In the genomic region with DNA sequence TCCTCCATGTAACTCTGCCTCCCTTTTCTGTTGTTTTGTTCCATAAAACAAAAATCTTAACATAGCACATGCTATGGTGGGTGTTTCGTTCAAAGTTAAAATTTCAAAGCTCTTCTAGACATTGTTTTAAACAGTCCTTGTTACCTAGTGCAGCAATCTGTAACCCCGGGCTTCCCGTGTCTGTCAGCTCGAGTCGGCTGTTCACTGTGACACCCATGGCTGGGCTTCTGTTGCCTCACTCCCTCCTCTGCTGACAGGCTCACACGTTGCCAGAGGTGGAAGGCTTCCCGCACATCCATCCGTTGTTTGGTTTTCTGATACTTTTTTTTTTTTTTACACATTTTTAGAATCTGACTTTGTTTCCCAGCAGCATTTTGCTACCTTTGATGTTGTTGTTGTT, we compare ENCODE assay signal across 23 mouse cellular contexts. TPM values are rescaled to one million over a fixed set of nuclear protein-coding genes. Genes with fewer than 3 reads are reported as not detected.
DNase-seq lines count a peak whose midpoint lies in the region; ATAC-seq and TF ChIP-seq lines count a peak whose summit lies in the region.
"Had no signal": no experiment of that assay in that cellular context is flagged by ENCODE, and none has a peak within 500 bp of the region (broad histone marks: within the 10 kb centered on the region; RNA-seq: fewer than 3 reads in every experiment).

No protein-coding gene starts in this region.

- peak; percentile 32 for ATAC-seq in Patski
- ATAC-seq: activated CD4-positive, CD25-positive, alpha-beta regulatory T cell, adult 4 months; CD4-positive, CD25-positive, alpha-beta regulatory T cell, adult 4 months had no signal

- POLR2A ChIA-PET in Patski (lab: Charles Lee), result interaction anchor here (0.7 to 1.1 kb wide), 4 partner anchors 9 to 316 kb away, joined by 3 to 6 read pairs (median 4); no protein-coding TSS in a partner anchor

- H3K4me1 ChIP-seq in heart, embryonic 10.5 days, result no peaks in the 10 kb centered on the region
- no peaks in the 10 kb centered on the region for H3K4me1 ChIP-seq in embryonic facial prominence, embryonic 10.5 days

- no peak overlapping the region for H3K27ac ChIP-seq in heart, embryonic 10.5 days
- no peak overlapping the region for H3K27ac ChIP-seq in embryonic facial prominence, embryonic 10.5 days (replicated peaks)

- peak; percentile 77 for DNase-seq in heart, adult 11 months
- DNase-seq in heart, adult 18-20 months, result no peak
- DNase-seq in heart, embryonic 10.5 days (ENCODE audit: low spot score), result peak; percentile 61
- no peak for DNase-seq in heart, postnatal 10 days
- no peak for DNase-seq in Patski (ENCODE audit: low read depth, low spot score)
- DNase-seq in embryonic facial prominence, embryonic 10.5 days (ENCODE audit: low spot score), result peak; percentile 4
- DNase-seq in T-cell, adult 2 months (ENCODE audit: low spot score), result no peak
- DNase-seq in ovary, postnatal 14 days (ENCODE audit: low spot score), result no peak
- DNase-seq: adrenal gland, adult 2 months; adrenal gland, adult 8-10 months; adrenal gland, postnatal 10 days; adrenal gland, postnatal 14 days; adrenal gland, postnatal 25 days; adrenal gland, postnatal 36 days; B cell, adult 2 months; cerebellum, adult 11 months; cerebellum, adult 11-12 months; cerebellum, adult 18-20 months; cerebellum, adult 2 months had no signal

- CTCF ChIA-PET in Patski (lab: Charles Lee), result interaction anchor here (0.9 to 2.7 kb wide), 3 partner anchors 8 to 21 kb away, joined by 3 to 15 read pairs (median 4); no protein-coding TSS in a partner anchor

- no peaks in the 10 kb centered on the region for H3K9me3 ChIP-seq in heart, embryonic 10.5 days
- no peaks in the 10 kb centered on the region for H3K9me3 ChIP-seq in embryonic facial prominence, embryonic 10.5 days
- H3K9me3 ChIP-seq: G1E had no signal

- intact Hi-C loops in heart, postnatal 10 days (cut with DNase I), result no loop called here

- H3K36me3 ChIP-seq in heart, embryonic 10.5 days, result peaks cover 34% of the 10 kb centered on the region
- H3K36me3 ChIP-seq in embryonic facial prominence, embryonic 10.5 days (replicated peaks), result peaks cover 47% of the 10 kb centered on the region

- 91% methylated on average over 8 of the region's 8 CpGs for WGBS in heart, embryonic 10.5 days
- 93% methylated on average over 8 of the region's 8 CpGs for WGBS in embryonic facial prominence, embryonic 10.5 days

- no peak for TF ChIP-seq CTCF in Patski (IDR thresholded peaks at IDR 0.05)

- in situ Hi-C loops in Patski (cut with MboI; ENCODE audit: low pct_unique_long_range_greater_than_20kb), result no loop called here

- no peak overlapping the region for H3K4me3 ChIP-seq in heart, embryonic 10.5 days
- H3K4me3 ChIP-seq in embryonic facial prominence, embryonic 10.5 days, result no peak overlapping the region

- H3K27me3 ChIP-seq in heart, embryonic 10.5 days (ENCODE audit: insufficient read depth, poor library complexity, severe bottlenecking), result no peaks in the 10 kb centered on the region
- H3K27me3 ChIP-seq in Patski, result no peaks in the 10 kb centered on the region
- no peaks in the 10 kb centered on the region for H3K27me3 ChIP-seq in embryonic facial prominence, embryonic 10.5 days (replicated peaks; ENCODE audit: low read depth, poor library complexity, severe bottlenecking)
- H3K27me3 ChIP-seq: CH12.LX had no signal

RNA-seq across cellular contexts. Expression of a gene that starts 40.5 kb away (rescaled TPM):
- total RNA-seq in heart, adult 18-20 months (2021), result 1 to 10 TPM; 7.0 to 8.2 TPM
- polyA plus RNA-seq in heart, embryonic 10.5 days (2016; fragmentation: Nextera tagmentation; extraction: Ambion mirVana), result 8.9 and 9.6 TPM in 2 replicates
- total RNA-seq in heart, postnatal 10 days (2021), result 10 to 100 TPM; 10.4 to 10.8 TPM
- polyA plus RNA-seq in Patski (2021), result 20.3 TPM
- polyA plus RNA-seq in embryonic facial prominence, embryonic 10.5 days (2016; fragmentation: Nextera tagmentation; extraction: Ambion mirVana), result 12.2 and 12.7 TPM in 2 replicates

Comparison
In these comparisons a context has a peak if more than half of its experiments do, and no peak if none do; other contexts are left out.
1. DNase-seq: peak in heart, adult 11 months (single experiment), heart, embryonic 10.5 days (single experiment) and embryonic facial prominence, embryonic 10.5 days (single experiment); none in heart, adult 18-20 months (0 of 2), heart, postnatal 10 days (0 of 2), Patski (single experiment), T-cell, adult 2 months (single experiment) and ovary, postnatal 14 days (single experiment).